ENCODE assay signal across 9 mouse cellular contexts in genomic region chr4:41286420-41286819, GRCm38 (mm10). TPM values are rescaled to one million over a fixed set of nuclear protein-coding genes. Genes with fewer than 3 reads are reported as not detected.
DNase-seq lines count a peak whose midpoint lies in the region; ATAC-seq and TF ChIP-seq lines count a peak whose summit lies in the region.
"Had no signal": no experiment of that assay in that cellular context is flagged by ENCODE, and none has a peak within 500 bp of the region (broad histone marks: within the 10 kb centered on the region; RNA-seq: fewer than 3 reads in every experiment).

No protein-coding gene starts in this region.

- peaks cover 15% of the 10 kb centered on the region; the same call in 1 of the 2 replicates for H3K36me3 ChIP-seq in intestine, postnatal 0 days (ENCODE audit: control insufficient read depth, insufficient read depth)
- H3K36me3 ChIP-seq in intestine, embryonic 16.5 days (ENCODE audit: control insufficient read depth, insufficient read depth, low read length), result no peaks in the 10 kb centered on the region
- H3K36me3 ChIP-seq in liver, embryonic 14.5 days (replicated peaks; ENCODE audit: control insufficient read depth, insufficient read depth, low read depth), result peaks cover 10% of the 10 kb centered on the region

- no peaks in the 10 kb centered on the region for H3K9me3 ChIP-seq in intestine, postnatal 0 days (ENCODE audit: control insufficient read depth)
- no peaks in the 10 kb centered on the region for H3K9me3 ChIP-seq in intestine, embryonic 16.5 days (ENCODE audit: control insufficient read depth, low read length)
- H3K9me3 ChIP-seq in liver, embryonic 14.5 days (ENCODE audit: control insufficient read depth, low read length), result no peaks in the 10 kb centered on the region
- H3K9me3 ChIP-seq: stomach, embryonic 15.5 days had no signal

- no peaks in the 10 kb centered on the region for H3K4me1 ChIP-seq in intestine, postnatal 0 days (replicated peaks; ENCODE audit: control insufficient read depth, insufficient read depth, low read length)
- no peaks in the 10 kb centered on the region; the same call in 1 of the 2 replicates for H3K4me1 ChIP-seq in intestine, embryonic 16.5 days (ENCODE audit: control insufficient read depth, insufficient read depth, low read length)
- no peaks in the 10 kb centered on the region for H3K4me1 ChIP-seq in liver, embryonic 14.5 days (replicated peaks; ENCODE audit: control insufficient read depth in 2 of 2, insufficient read depth in 2 of 2, low read length in 1 of 2)
- H3K4me1 ChIP-seq: stomach, embryonic 15.5 days had no signal

- peak; percentile 73 for DNase-seq in 3T3-L1 (ENCODE audit: low read depth, low spot score)
- peak; percentile 44 to 57 for DNase-seq in B cell, adult 2 months
- DNase-seq in c-Kit-positive CD71-positive TER-119-positive erythroid progenitor cells, embryonic 14.5 days (ENCODE audit: low spot score), result peak; percentile 40
- peak in 1 of 3 experiments; percentile 28 for DNase-seq in liver, embryonic 14.5 days (ENCODE audit: low read depth in 3 of 3, low spot score in 3 of 3)
- no peak for DNase-seq in neural tube, embryonic 10.5 days (ENCODE audit: extremely low spot score, low spot score)
- DNase-seq in cerebellum, adult 11-12 months, result no peak

- WGBS in intestine, postnatal 0 days, result 21% methylated on average over 3 of the region's 3 CpGs
- 19% methylated on average over 3 of the region's 3 CpGs for WGBS in intestine, embryonic 16.5 days
- WGBS in liver, embryonic 14.5 days (ENCODE audit: insufficient replicate concordance), result 13% methylated on average over 3 of the region's 3 CpGs

- H3K27me3 ChIP-seq in intestine, postnatal 0 days (replicated peaks; ENCODE audit: control insufficient read depth, insufficient read depth, low read length), result no peaks in the 10 kb centered on the region
- no peaks in the 10 kb centered on the region for H3K27me3 ChIP-seq in intestine, embryonic 16.5 days (replicated peaks; ENCODE audit: control insufficient read depth, insufficient read depth, low read length)
- H3K27me3 ChIP-seq in liver, embryonic 14.5 days (ENCODE audit: control insufficient read depth, insufficient read depth, low read length), result no peaks in the 10 kb centered on the region
- H3K27me3 ChIP-seq: stomach, embryonic 15.5 days had no signal

- no peak for ATAC-seq in intestine, postnatal 0 days
- ATAC-seq in intestine, embryonic 16.5 days, result no peak
- no peak for ATAC-seq in liver, embryonic 14.5 days (ENCODE audit: insufficient read depth)

- H3K4me3 ChIP-seq in intestine, postnatal 0 days (ENCODE audit: low read depth, low read length), result no peak overlapping the region
- H3K4me3 ChIP-seq in intestine, embryonic 16.5 days (ENCODE audit: low read length), result no peak overlapping the region
- H3K4me3 ChIP-seq in liver, embryonic 14.5 days (ENCODE audit: insufficient read depth in 1 of 2, low read depth in 2 of 2, low read length in 2 of 2), result no peak overlapping the region
- H3K4me3 ChIP-seq: stomach, embryonic 15.5 days had no signal

- no peak for TF ChIP-seq EP300 in liver, embryonic 14.5 days (IDR thresholded peaks at IDR 0.05; ENCODE audit: low read depth)

- no peak overlapping the region for H3K27ac ChIP-seq in intestine, postnatal 0 days (ENCODE audit: low read depth, low read length)
- no peak overlapping the region for H3K27ac ChIP-seq in intestine, embryonic 16.5 days (ENCODE audit: low read length)
- no peak overlapping the region for H3K27ac ChIP-seq in liver, embryonic 14.5 days
- H3K27ac ChIP-seq: stomach, embryonic 15.5 days had no signal

- H3K9ac ChIP-seq in intestine, postnatal 0 days (ENCODE audit: low read depth, low read length), result no peak overlapping the region
- no peak overlapping the region for H3K9ac ChIP-seq in intestine, embryonic 16.5 days (ENCODE audit: low read depth, low read length)
- H3K9ac ChIP-seq in liver, embryonic 14.5 days (replicated peaks), result no peak overlapping the region
- H3K9ac ChIP-seq: stomach, embryonic 15.5 days had no signal

- no peak overlapping the region for H3K4me2 ChIP-seq in intestine, postnatal 0 days (replicated peaks; ENCODE audit: low read depth)
- no peak overlapping the region for H3K4me2 ChIP-seq in intestine, embryonic 16.5 days (ENCODE audit: low read depth, low read length)
- H3K4me2 ChIP-seq in liver, embryonic 14.5 days (ENCODE audit: low read depth), result no peak overlapping the region
- H3K4me2 ChIP-seq: stomach, embryonic 15.5 days had no signal

- TF ChIP-seq CTCF in intestine, postnatal 0 days (IDR thresholded peaks at IDR 0.05; ENCODE audit: low read depth), result peak; percentile 80
- peak; percentile 68 for TF ChIP-seq CTCF in liver, embryonic 14.5 days (IDR thresholded peaks at IDR 0.05; ENCODE audit: low read depth)

RNA-seq across cellular contexts. Expression of gene Ubap2, which starts 11.5 kb away (rescaled TPM):
- polyA plus RNA-seq in intestine, postnatal 0 days (2015; fragmentation: Nextera tagmentation; extraction: Ambion mirVana), result 15.3 and 17.7 TPM in 2 replicates
- polyA plus RNA-seq in intestine, embryonic 16.5 days (2015; fragmentation: Nextera tagmentation; extraction: Ambion mirVana), result 41.0 and 44.3 TPM in 2 replicates
- polyA plus RNA-seq in liver, embryonic 14.5 days (2012; rRNA removed), result 17.7 and 18.9 TPM in 2 replicates
- polyA plus RNA-seq in liver, embryonic 14.5 days (2014; fragmentation: Nextera tagmentation; extraction: Ambion mirVana), result 17.2 and 24.8 TPM in 2 replicates

RNA-seq across cellular contexts. Expression of gene Dcaf12, which starts 28.3 kb away (rescaled TPM):
- 27.0 and 29.1 TPM in 2 replicates for polyA plus RNA-seq in intestine, postnatal 0 days (2015; fragmentation: Nextera tagmentation; extraction: Ambion mirVana)
- polyA plus RNA-seq in intestine, embryonic 16.5 days (2015; fragmentation: Nextera tagmentation; extraction: Ambion mirVana), result 51.1 and 51.4 TPM in 2 replicates
- polyA plus RNA-seq in liver, embryonic 14.5 days (2012; rRNA removed), result 26.2 and 30.8 TPM in 2 replicates
- polyA plus RNA-seq in liver, embryonic 14.5 days (2014; fragmentation: Nextera tagmentation; extraction: Ambion mirVana), result 47.3 and 52.4 TPM in 2 replicates

Comparison
In these comparisons a context has a peak if more than half of its experiments do, and no peak if none do; other contexts are left out.
1. DNase-seq: peak in 3T3-L1 (single experiment), B cell, adult 2 months (2 of 2) and c-Kit-positive CD71-positive TER-119-positive erythroid progenitor cells, embryonic 14.5 days (single experiment); none in neural tube, embryonic 10.5 days (single experiment) and cerebellum, adult 11-12 months (single experiment).